Mouse (Mus musculus) regulatory T cell (primary cell): Measurements from ENCODE around the gene Gm21987.
"Not testable (repeated sequence)": the region's sequence is repeated elsewhere in the genome, so short reads cannot be mapped to it uniquely, and the experiment has no call there.

Source experiments
- in situ Hi-C: fragments of 300-600 bp; cut with MboI, MseI; formaldehyde crosslinking; loops from one replicate; pipeline ENCODE4 v1.15.1; 2025; ENCODE audit warnings: high pct_unique_total_duplicates

Gm21987 gene

GRCm38 (mm10) chr16:38346529-38347325 is at the start of gene Gm21987, which contains the start of gene Cox17:
Gm21987 (plus strand) TSS chr16:38347040.
Cox17 (plus strand) TSS chr16:38346991.
- in situ Hi-C loops, result loop anchor here (5.0 to 10.0 kb wide), 2 partner anchors 138 to 366 kb away; partner anchors contain the start of gene Arhgap31

GRCm38 (mm10) chr16:38298410-38298809 is 48.4 kb upstream of the Gm21987 start:
- in situ Hi-C loops, result no loop called here

- in situ Hi-C loops, result loop anchor here (5.0 kb wide), 1 partner anchor 95 kb away; no protein-coding TSS in a partner anchor
Observed at GRCm38 (mm10) chr16:38302367-38302766, 44.5 kb upstream of the Gm21987 start.

GRCm38 (mm10) chr16:38304460-38305194 is 42.2 kb upstream of the Gm21987 start:
- in situ Hi-C loops, result loop anchor here (5.0 kb wide), 1 partner anchor 97 kb away; no protein-coding TSS in a partner anchor

- in situ Hi-C loops, result no loop called here
Observed at GRCm38 (mm10) chr16:38306571-38307220, 40.1 kb upstream of the Gm21987 start.

- in situ Hi-C loops, result no loop called here
Observed at GRCm38 (mm10) chr16:38307221-38307605, 39.6 kb upstream of the Gm21987 start.

GRCm38 (mm10) chr16:38307651-38308050 is 39.2 kb upstream of the Gm21987 start:
- in situ Hi-C loops, result no loop called here

GRCm38 (mm10) chr16:38308195-38308594 is 38.6 kb upstream of the Gm21987 start:
- in situ Hi-C loops, result no loop called here

GRCm38 (mm10) chr16:38318492-38318891 is 28.3 kb upstream of the Gm21987 start:
- in situ Hi-C loops, result no loop called here

GRCm38 (mm10) chr16:38319087-38319486 is 27.8 kb upstream of the Gm21987 start:
- in situ Hi-C loops, result no loop called here

- in situ Hi-C loops, result no loop called here
Observed at GRCm38 (mm10) chr16:38321452-38321935, 25.3 kb upstream of the Gm21987 start.

GRCm38 (mm10) chr16:38324311-38324710 is 22.5 kb upstream of the Gm21987 start:
- in situ Hi-C loops, result no loop called here

GRCm38 (mm10) chr16:38326778-38327397 is 20.0 kb upstream of the Gm21987 start:
- in situ Hi-C loops, result no loop called here

- in situ Hi-C loops, result no loop called here
Observed at GRCm38 (mm10) chr16:38329340-38329739, 17.5 kb upstream of the Gm21987 start.

GRCm38 (mm10) chr16:38334431-38334830 is 12.4 kb upstream of the Gm21987 start:
- in situ Hi-C loops, result no loop called here

- in situ Hi-C loops, result not testable (repeated sequence)
Observed at GRCm38 (mm10) chr16:38338077-38338476, 8.8 kb upstream of the Gm21987 start.

- in situ Hi-C loops, result loop anchor here (10.0 kb wide), 1 partner anchor 143 kb away; no protein-coding TSS in a partner anchor
Observed at GRCm38 (mm10) chr16:38341396-38342324, 5.2 kb upstream of the Gm21987 start, which contains the start of gene Maats1. Maats1 (minus strand) TSS chr16:38342143.

- in situ Hi-C loops, result loop anchor here (5.0 to 10.0 kb wide), 2 partner anchors 140 to 367 kb away; partner anchors contain the start of gene Arhgap31
Observed at GRCm38 (mm10) chr16:38344941-38345725, 1.7 kb upstream of the Gm21987 start.

GRCm38 (mm10) chr16:38347588-38347987 is 748 bp downstream of the Gm21987 start:
- in situ Hi-C loops, result loop anchor here (5.0 to 10.0 kb wide), 2 partner anchors 137 to 365 kb away; partner anchors contain the start of gene Arhgap31
